Mouse (Mus musculus) liver, embryonic 18 days (tissue): Measurements from ENCODE around the gene Gm10972. TPM values are rescaled to one million over a fixed set of nuclear protein-coding genes. Genes with fewer than 3 reads are reported as not detected.

Source experiments
- polyA plus RNA-seq: library from polyadenylated mRNA; depleted of rRNA; stranded (reverse); fragments of >200 nt; gene quantifications from 2 replicates; pipeline ENCODE4 v1.2.3, GENCODE M21; 2012; rRNA removed

Gm10972 gene
- not detected in 2 replicates for polyA plus RNA-seq

DNA sequence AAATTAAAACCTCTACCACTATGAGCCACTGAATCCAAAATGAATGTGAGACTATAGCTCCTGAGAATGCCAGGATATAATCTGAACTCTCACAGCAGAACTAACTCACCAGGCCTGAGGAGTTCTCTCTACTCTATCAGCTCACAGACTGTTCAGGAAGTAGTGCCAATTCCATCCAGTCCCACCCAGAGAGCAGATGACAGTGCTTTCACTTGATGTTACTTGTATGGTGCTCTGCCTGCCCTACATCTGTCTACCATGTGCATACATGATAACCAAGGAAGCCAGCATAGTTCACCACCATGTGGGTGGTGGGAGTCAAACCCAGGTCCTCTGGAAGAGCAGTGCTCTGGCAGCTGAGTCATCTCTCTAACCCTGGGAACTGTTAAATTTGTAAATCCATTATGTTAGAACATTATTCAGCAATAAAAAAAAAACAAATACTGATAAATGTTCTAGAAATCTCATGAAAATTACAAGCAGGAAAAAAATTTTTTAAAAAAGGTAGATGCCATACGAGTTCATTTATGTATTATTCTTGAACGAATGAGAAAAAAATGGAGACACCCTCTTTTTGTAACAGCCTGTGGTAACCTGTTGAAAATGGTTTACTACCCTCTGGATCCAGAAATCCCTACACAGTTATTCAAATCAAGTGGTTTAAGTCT is at the start of gene Gm10972:
Gm10972 (plus strand) TSS at position 618 of the 668 bp plus-strand sequence.

DNA sequence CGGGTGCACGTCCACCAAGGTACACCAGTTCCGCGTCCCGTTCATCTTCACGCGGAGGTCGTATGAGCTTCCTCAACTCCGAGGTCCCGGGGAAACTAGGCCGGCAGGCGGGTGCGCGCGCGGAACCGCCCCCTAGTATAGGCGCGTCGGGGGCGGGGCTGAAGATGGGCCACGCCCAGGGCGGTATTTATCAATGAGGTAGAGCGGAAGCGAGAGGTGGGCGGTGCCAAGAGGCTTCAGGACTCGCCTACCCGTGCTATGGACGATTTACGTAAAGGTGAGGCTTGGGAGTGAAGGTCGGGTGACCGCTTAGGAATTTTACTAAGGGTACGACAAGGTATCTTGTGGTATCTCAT is 15.8 kb downstream of the Gm10972 start, which contains the start of gene Tuft1:
Tuft1 (minus strand) TSS at position 133 of the 356 bp plus-strand sequence.

Other genes starting within 250 kb of the Gm10972 start
- 0.02 and 0.03 TPM in 2 replicates for gene Lingo4, start 244.6 kb upstream of the Gm10972 start, polyA plus RNA-seq
- 2.6 and 2.8 TPM in 2 replicates for gene Tdrkh, start 229.8 kb upstream of the Gm10972 start, polyA plus RNA-seq
- gene Mrpl9, start 199.8 kb upstream of the Gm10972 start, polyA plus RNA-seq = 31.1 and 34.7 TPM in 2 replicates
- 0.13 TPM in 1 of 2 replicates, not detected in the other for gene Oaz3, start 199.2 kb upstream of the Gm10972 start, polyA plus RNA-seq
- 0.02 and 0.06 TPM in 2 replicates for gene Celf3, start 164.8 kb upstream of the Gm10972 start, polyA plus RNA-seq
- gene Riiad1, start 162.8 kb upstream of the Gm10972 start, polyA plus RNA-seq = 0.05 and 0.10 TPM in 2 replicates
- gene Snx27, start 60.4 kb upstream of the Gm10972 start, polyA plus RNA-seq = 4.8 and 5.2 TPM in 2 replicates
- gene Tuft1, start 15.8 kb downstream of the Gm10972 start, polyA plus RNA-seq = 10.1 and 14.4 TPM in 2 replicates
- 136 and 216 TPM in 2 replicates for gene Selenbp2, start 50.4 kb downstream of the Gm10972 start, polyA plus RNA-seq
- 9.0 and 10.7 TPM in 2 replicates for gene Cgn, start 143.4 kb downstream of the Gm10972 start, polyA plus RNA-seq
- gene Pogz, start 194.5 kb downstream of the Gm10972 start, polyA plus RNA-seq = 4.6 and 6.7 TPM in 2 replicates
- 147 and 165 TPM in 2 replicates for gene Psmb4, start 243.8 kb downstream of the Gm10972 start, polyA plus RNA-seq